Comparison of ENCODE assay signal across 19 mouse cellular contexts in genomic region chr1:88288056-88288788, GRCm38 (mm10). TPM values are rescaled to one million over a fixed set of nuclear protein-coding genes. Genes with fewer than 3 reads are reported as not detected.
A peak's percentile ranks its signal among the peaks of the same experiment; 100 is the strongest.
DNase-seq lines count a peak whose midpoint lies in the region; ATAC-seq and TF ChIP-seq lines count a peak whose summit lies in the region.
"Had no signal": no experiment of that assay in that cellular context is flagged by ENCODE, and none has a peak within 500 bp of the region (broad histone marks: within the 10 kb centered on the region; RNA-seq: fewer than 3 reads in every experiment).

No protein-coding gene starts in this region.

- no peaks in the 10 kb centered on the region for H3K36me3 ChIP-seq in kidney, embryonic 16.5 days (ENCODE audit: insufficient read depth, low read length)
- H3K36me3 ChIP-seq in liver, embryonic 14.5 days (replicated peaks; ENCODE audit: control insufficient read depth, insufficient read depth, low read depth) = no peaks in the 10 kb centered on the region
- H3K36me3 ChIP-seq: heart, embryonic 15.5 days; hindbrain, embryonic 12.5 days; midbrain, embryonic 12.5 days had no signal

- H3K9me3 ChIP-seq in kidney, embryonic 16.5 days (ENCODE audit: low read length) = peaks cover 71% of the 10 kb centered on the region
- no peaks in the 10 kb centered on the region for H3K9me3 ChIP-seq in liver, embryonic 14.5 days (ENCODE audit: control insufficient read depth, low read length)

- no peak overlapping the region for H3K4me3 ChIP-seq in kidney, embryonic 16.5 days (ENCODE audit: low read length)
- no peak overlapping the region for H3K4me3 ChIP-seq in liver, embryonic 14.5 days (ENCODE audit: insufficient read depth in 1 of 2, low read depth in 2 of 2, low read length in 2 of 2)
- H3K4me3 ChIP-seq: heart, embryonic 15.5 days; hindbrain, embryonic 12.5 days; midbrain, embryonic 12.5 days; myocyte had no signal

- TF ChIP-seq EP300 in liver, embryonic 14.5 days (IDR thresholded peaks at IDR 0.05; ENCODE audit: low read depth) = no peak

- H3K4me2 ChIP-seq in kidney, embryonic 16.5 days (replicated peaks; ENCODE audit: low read depth, low read length) = no peak overlapping the region
- H3K4me2 ChIP-seq in liver, embryonic 14.5 days (ENCODE audit: low read depth) = no peak overlapping the region
- H3K4me2 ChIP-seq: heart, embryonic 15.5 days; hindbrain, embryonic 12.5 days; lung, embryonic 14.5 days; midbrain, embryonic 12.5 days had no signal

- no peak overlapping the region for H3K27ac ChIP-seq in kidney, embryonic 16.5 days (ENCODE audit: low read length)
- no peak overlapping the region for H3K27ac ChIP-seq in liver, embryonic 14.5 days
- H3K27ac ChIP-seq: heart, embryonic 15.5 days; hindbrain, embryonic 12.5 days; midbrain, embryonic 12.5 days had no signal

- H3K4me1 ChIP-seq in kidney, embryonic 16.5 days (ENCODE audit: insufficient read depth, low read length) = no peaks in the 10 kb centered on the region
- H3K4me1 ChIP-seq in liver, embryonic 14.5 days (replicated peaks; ENCODE audit: control insufficient read depth in 2 of 2, insufficient read depth in 2 of 2, low read length in 1 of 2) = no peaks in the 10 kb centered on the region
- H3K4me1 ChIP-seq: heart, embryonic 15.5 days; hindbrain, embryonic 12.5 days; midbrain, embryonic 12.5 days had no signal

- H3K9ac ChIP-seq in kidney, embryonic 16.5 days (replicated peaks; ENCODE audit: low read length) = no peak overlapping the region
- no peak overlapping the region for H3K9ac ChIP-seq in liver, embryonic 14.5 days (replicated peaks)
- H3K9ac ChIP-seq: heart, embryonic 15.5 days; hindbrain, embryonic 12.5 days; lung, embryonic 14.5 days; midbrain, embryonic 12.5 days had no signal

- TF ChIP-seq CTCF in liver, embryonic 14.5 days (IDR thresholded peaks at IDR 0.05; ENCODE audit: low read depth) = no peak

- DNase-seq in kidney, postnatal 25 days = no peak
- peak; percentile 48 for DNase-seq in testis, postnatal 10 days (ENCODE audit: low spot score)
- no peak for DNase-seq in testis, postnatal 14 days (ENCODE audit: low spot score)
- no peak for DNase-seq in liver, embryonic 14.5 days (ENCODE audit: low read depth in 3 of 3, low spot score in 3 of 3)
- DNase-seq in layer of hippocampus, postnatal 14 days (ENCODE audit: low spot score in 2 of 2) = no peak
- DNase-seq: right cerebral cortex, adult 18-20 months; thymus, adult 18-20 months had no signal

- H3K27me3 ChIP-seq in kidney, embryonic 16.5 days (ENCODE audit: insufficient read depth, low read length) = no peaks in the 10 kb centered on the region
- H3K27me3 ChIP-seq in liver, embryonic 14.5 days (ENCODE audit: control insufficient read depth, insufficient read depth, low read length) = no peaks in the 10 kb centered on the region
- H3K27me3 ChIP-seq: heart, embryonic 15.5 days; hindbrain, embryonic 12.5 days; midbrain, embryonic 12.5 days had no signal

- peak; percentile 3; the same call in 1 of the 2 replicates for ATAC-seq in kidney, embryonic 16.5 days (ENCODE audit: low FRiP score, low TSS enrichment)
- ATAC-seq in liver, embryonic 14.5 days (ENCODE audit: insufficient read depth) = peak; percentile 14; the same call in 1 of the 2 replicates
- ATAC-seq in monocyte, adult 5-6 weeks (replicated peaks; ENCODE audit: insufficient number of reproducible peaks, low FRiP score, low TSS enrichment, poor library complexity, severe bottlenecking) = no peak

- WGBS in kidney, embryonic 16.5 days = 40% methylated on average over 3 of the region's 3 CpGs
- 21% methylated on average over 3 of the region's 3 CpGs for WGBS in liver, embryonic 14.5 days (ENCODE audit: insufficient replicate concordance)

RNA-seq across cellular contexts. Expression of gene Trpm8, which starts 10.8 kb away (rescaled TPM):
- not detected in 2 replicates for polyA plus RNA-seq in kidney, embryonic 16.5 days (2015; fragmentation: Nextera tagmentation; extraction: Ambion mirVana)
- polyA plus RNA-seq in liver, embryonic 14.5 days (2012; rRNA removed) = not detected in 2 replicates
- not detected in 2 replicates for polyA plus RNA-seq in liver, embryonic 14.5 days (2014; fragmentation: Nextera tagmentation; extraction: Ambion mirVana)
- under 1 TPM; 0.25 to 0.57 TPM for total RNA-seq in layer of hippocampus, postnatal 14 days (2021)
- total RNA-seq in monocyte, adult 5-6 weeks (2017) = not detected in 3 replicates
- total RNA-seq: adrenal gland, postnatal 36 days had no signal
- polyA plus RNA-seq: forebrain, embryonic 14.5 days; gonadal fat pad, adult 2 months; heart, embryonic 15.5 days; hindbrain, embryonic 12.5 days; lung, embryonic 14.5 days; midbrain, embryonic 12.5 days; spleen, adult 2 months; urinary bladder, adult 2 months had no signal

RNA-seq across cellular contexts. Expression of gene Hjurp, which starts 10.8 kb away (rescaled TPM):
- 168 and 187 TPM in 2 replicates for polyA plus RNA-seq in kidney, embryonic 16.5 days (2015; fragmentation: Nextera tagmentation; extraction: Ambion mirVana)
- polyA plus RNA-seq in liver, embryonic 14.5 days (2012; rRNA removed) = 51.9 and 61.0 TPM in 2 replicates
- 38.0 and 42.9 TPM in 2 replicates for polyA plus RNA-seq in liver, embryonic 14.5 days (2014; fragmentation: Nextera tagmentation; extraction: Ambion mirVana)
- 10 to 100 TPM; 36.0 to 37.2 TPM for total RNA-seq in layer of hippocampus, postnatal 14 days (2021)
- 79.2 to 121 TPM (median 80.4 TPM) in 3 replicates for total RNA-seq in monocyte, adult 5-6 weeks (2017)
